Mouse (Mus musculus): ENCODE measurements around the gene Spata31d1d.
"Not testable (repeated sequence)": the region's sequence is repeated elsewhere in the genome, so short reads cannot be mapped to it uniquely, and the experiment has no call there.

Spata31d1d gene

GRCm38 (mm10) chr13:59731652-59732051, at the start of gene Spata31d1d:
Gene Spata31d1d (minus strand): TSS chr13:59731752.
- DNase-seq (ENCODE audit: low spot score): no peak

- not testable (repeated sequence) for DNase-seq (ENCODE audit: low spot score)
Observed at GRCm38 (mm10) chr13:59779744-59780264, 48.3 kb upstream of the Spata31d1d start.

DNA sequence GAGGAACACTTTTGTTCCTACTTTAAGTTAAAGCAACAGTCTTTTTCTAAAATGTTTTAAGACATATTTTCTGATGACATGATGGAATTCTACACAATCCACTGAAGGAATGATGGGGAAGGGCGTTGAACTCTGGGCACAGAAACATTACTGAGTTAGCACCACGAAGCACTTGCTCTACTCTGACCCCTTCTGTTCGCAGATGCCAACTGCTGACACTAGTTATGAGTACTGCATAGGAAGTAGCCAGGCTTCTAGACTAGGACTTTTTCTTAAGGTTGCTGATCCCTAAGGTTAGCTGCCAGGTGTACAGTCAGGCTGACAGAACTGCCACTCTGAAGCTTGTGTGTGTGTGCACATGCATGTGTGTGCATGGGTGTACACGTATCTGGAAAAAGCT, 47.7 kb upstream of the Spata31d1d start:
- DNase-seq (ENCODE audit: low spot score): no peak

DNA sequence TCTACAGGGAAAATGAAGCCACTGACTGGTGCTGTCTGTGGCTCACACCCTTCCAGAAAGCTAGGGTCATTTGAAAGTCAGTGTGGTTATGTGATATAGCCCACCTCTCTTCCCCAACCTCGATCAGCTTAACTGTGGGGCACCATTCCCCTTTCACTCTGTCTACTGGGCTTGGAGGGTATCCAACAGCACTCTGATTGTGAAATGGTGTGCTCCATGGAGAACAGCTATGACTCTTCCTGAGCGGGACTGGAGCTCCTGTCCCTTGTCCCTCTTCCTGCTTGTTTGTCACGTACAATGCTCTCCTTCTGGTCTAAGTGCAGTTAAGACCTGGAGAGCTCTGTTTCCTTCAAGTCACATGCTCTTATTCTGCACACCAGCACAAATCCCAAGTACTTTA, 43.6 kb upstream of the Spata31d1d start:
- DNase-seq (ENCODE audit: low spot score): no peak

DNA sequence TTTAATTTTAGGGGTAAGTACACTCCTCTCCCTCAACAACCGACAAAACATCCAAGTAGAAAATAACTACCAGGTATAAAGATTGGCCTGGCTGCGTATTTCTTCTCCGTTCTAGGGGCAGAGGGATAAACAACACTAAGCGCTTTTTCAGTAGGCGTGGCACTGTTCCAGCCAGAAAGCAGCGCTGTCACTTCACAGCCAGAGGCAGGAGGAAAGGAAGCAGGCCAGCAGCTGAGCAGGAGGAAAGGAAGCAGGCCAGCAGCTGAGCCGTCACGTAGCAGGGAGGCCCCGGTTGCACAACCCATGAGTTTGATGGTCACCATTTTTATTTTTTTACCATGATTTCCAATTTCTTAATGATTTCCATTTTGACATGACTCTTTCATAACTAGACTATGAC, 39.7 kb upstream of the Spata31d1d start:
- DNase-seq (ENCODE audit: low spot score): peak; percentile 26

DNA sequence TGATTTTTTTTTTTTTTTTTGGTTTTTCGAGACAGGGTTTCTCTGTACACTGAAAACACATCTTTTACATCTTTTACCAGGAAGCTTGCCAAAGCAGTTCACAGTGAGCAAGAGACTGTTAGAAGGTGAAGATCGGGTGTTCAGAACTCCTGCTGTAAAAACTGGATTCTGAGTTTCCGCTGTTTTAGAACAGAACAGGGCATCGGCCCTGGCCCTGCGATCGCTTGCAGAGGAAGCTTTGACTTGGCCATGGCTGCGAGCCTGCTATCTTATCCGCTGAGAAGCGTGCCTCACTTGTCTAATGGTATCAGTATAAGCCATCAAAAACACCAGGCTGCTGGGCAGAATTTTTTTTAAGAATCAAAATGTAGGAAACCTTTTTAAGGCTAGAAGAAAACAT, 39.3 kb upstream of the Spata31d1d start:
- no peak for DNase-seq (ENCODE audit: low spot score)

- DNase-seq (ENCODE audit: low spot score): peak; percentile 71
Observed at GRCm38 (mm10) chr13:59770164-59770562, 38.6 kb upstream of the Spata31d1d start.

DNA sequence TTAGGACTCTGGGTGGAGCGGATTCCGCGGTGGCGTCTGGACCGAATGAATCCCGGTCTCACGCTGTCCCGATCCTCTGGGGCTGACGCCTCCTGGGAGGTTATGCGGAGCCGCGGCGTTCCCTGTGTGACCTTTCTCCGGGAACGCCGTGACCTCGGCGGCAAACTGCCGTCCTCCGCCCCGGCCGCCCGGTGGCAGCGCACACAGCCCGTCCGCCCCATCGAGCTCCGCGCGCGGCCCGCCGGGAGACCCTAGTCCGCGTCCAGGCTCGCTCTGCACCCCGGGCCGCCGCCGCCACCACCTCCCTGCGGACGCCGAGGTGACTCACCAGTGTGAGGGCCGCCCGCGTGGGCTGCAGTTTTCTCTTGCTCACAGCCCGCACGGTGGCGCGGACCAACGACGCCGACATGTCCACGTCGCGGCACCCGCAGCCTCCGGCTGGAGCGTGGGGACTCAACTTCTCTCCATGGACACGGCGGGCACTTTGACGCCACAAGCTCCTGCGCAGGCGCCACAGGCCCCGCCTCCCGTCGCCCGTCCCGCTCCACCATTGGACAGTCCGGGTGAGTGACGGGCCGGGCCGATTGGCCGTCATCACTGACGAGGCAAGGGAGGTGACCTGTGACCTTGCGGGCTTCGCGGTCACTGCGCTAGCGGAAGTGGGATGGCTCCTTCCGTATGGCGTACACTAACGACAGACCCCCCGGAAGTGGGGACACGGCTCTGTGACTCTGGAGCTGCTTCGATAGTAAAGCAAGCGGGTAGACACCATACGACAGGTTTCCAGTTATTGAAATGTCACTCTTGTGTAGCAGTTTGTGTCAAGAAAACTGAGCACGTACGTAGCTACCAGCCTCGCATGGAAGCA, 38.0 kb upstream of the Spata31d1d start, which contains the start of gene Isca1:
Gene Isca1, minus strand, starts transcription at position 515 of the 868 bp plus-strand sequence.
- DNase-seq (ENCODE audit: low spot score): peak; percentile 99

GRCm38 (mm10) chr13:59768531-59768930, 37.0 kb upstream of the Spata31d1d start:
- DNase-seq (ENCODE audit: low spot score): no peak

DNA sequence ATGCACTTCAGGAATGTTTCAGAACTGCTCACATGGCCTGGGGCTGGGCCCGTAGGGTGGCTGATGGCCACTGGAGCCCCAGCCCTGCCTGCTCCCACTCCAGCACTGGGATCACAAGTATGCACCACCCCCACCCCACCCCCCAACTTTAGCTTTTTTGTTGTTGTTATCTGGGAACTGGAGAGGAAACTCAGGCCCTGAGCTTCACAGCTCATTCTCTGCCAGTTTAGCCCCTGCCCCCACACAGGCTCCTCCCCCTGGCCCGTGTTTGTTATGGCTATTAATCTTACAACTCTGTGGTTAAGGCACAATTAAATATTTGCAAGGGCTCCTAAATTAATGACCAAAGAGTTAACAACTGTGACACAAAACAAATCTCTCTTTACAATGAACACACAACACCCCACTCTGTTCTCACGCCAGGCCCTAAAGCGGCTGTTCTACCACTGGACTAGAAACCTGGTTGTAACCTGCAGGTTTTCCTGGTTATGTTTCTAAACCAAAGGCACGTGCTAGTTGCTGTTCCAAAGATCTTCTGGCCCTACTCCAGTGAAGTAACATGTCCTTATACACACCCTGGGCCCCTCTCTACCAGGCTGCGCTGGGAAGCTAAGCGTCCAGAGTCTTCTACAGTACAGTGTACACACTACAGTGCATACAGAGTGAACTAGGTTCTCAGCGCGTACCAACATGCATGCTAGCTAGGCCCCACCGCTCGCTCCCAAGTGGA, 35.4 kb upstream of the Spata31d1d start:
- DNase-seq (ENCODE audit: low spot score): no peak

GRCm38 (mm10) chr13:59762791-59763190, 31.2 kb upstream of the Spata31d1d start:
- DNase-seq (ENCODE audit: low spot score): no peak

DNA sequence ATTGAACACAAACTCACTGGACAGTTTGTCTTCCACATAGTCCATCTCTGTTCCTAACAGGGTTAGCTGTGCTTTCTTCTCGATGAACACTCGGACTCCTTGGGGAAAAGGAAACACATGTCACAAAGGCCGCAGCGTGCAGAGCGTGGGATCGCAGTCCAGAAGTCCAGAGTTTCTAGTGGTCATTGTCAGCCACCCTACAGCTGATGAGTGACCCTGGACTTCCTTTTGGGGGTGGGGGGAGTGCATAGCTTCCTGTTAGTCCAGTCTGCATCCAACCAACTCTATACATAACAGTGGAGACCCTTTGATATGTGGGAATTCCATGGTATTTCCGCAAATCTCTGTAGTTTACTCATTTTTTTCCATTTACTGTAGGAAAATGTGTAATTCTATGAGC, 25.4 kb upstream of the Spata31d1d start:
- DNase-seq (ENCODE audit: low spot score): no peak

GRCm38 (mm10) chr13:59750310-59750709, 18.8 kb upstream of the Spata31d1d start:
- no peak for DNase-seq (ENCODE audit: low spot score)

GRCm38 (mm10) chr13:59746711-59747110, 15.2 kb upstream of the Spata31d1d start, which contains the start of gene 1700014D04Rik:
Gene 1700014D04Rik (minus strand): TSS chr13:59746752.
- no peak for DNase-seq (ENCODE audit: low spot score)

GRCm38 (mm10) chr13:59746164-59746563, 14.6 kb upstream of the Spata31d1d start:
- DNase-seq (ENCODE audit: low spot score): no peak

GRCm38 (mm10) chr13:59745462-59745861, 13.9 kb upstream of the Spata31d1d start:
- no peak for DNase-seq (ENCODE audit: low spot score)

- no peak for DNase-seq (ENCODE audit: low spot score)
Observed at GRCm38 (mm10) chr13:59741697-59742096, 10.1 kb upstream of the Spata31d1d start.

DNA sequence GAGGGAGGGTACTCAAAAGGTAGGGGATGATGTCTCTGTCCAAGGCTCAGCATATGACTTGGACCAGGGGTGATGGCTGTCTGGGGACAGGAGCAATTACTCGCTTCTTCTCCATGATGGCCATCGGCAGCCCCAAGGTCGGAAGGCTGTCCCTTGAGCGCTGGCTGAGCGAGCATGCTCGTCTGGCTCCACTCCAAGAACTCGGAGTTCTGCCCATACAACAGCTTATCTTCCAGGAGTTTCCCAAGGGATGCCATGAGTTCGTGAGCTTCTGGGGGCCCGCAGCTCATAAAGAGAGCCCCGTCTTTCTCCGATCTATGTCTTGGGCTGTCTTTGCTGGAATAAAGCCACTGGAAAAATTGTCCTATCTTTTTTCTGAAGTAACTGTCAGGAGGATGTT, 9.5 kb upstream of the Spata31d1d start:
- no peak for DNase-seq (ENCODE audit: low spot score)

GRCm38 (mm10) chr13:59739397-59739796, 7.8 kb upstream of the Spata31d1d start:
- DNase-seq (ENCODE audit: low spot score): no peak

GRCm38 (mm10) chr13:59738455-59738854, 6.9 kb upstream of the Spata31d1d start:
- no peak for DNase-seq (ENCODE audit: low spot score)

- DNase-seq (ENCODE audit: low spot score): no peak
Observed at GRCm38 (mm10) chr13:59735190-59735589, 3.6 kb upstream of the Spata31d1d start.

GRCm38 (mm10) chr13:59734347-59734746, 2.8 kb upstream of the Spata31d1d start:
- DNase-seq (ENCODE audit: low spot score): not testable (repeated sequence)

DNA sequence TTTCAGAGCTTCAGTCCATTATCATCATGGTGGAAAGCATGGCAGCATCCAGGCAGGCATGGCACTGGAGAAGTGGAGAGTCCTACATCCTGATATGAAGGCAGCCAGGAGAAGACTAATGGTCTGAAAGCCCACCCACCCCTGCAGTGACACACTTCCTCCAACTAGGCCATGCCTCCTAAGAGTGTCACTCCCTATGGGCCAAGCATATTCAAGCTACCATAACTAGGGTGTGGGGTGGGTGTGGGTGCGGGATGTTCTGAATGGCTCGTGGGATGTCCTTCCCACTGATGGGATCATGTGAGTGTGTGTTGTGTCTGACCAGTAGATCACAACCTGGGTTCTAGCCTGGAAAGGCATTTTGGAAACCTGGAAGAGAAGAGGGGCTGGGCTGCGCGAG, 2.4 kb upstream of the Spata31d1d start:
- DNase-seq (ENCODE audit: low spot score): no peak

Data from layer of hippocampus, adult 9-10 months (tissue).